Mouse (Mus musculus): ENCODE measurements around the gene Pygo1. TPM values are rescaled to one million over a fixed set of nuclear protein-coding genes. Genes with fewer than 3 reads are reported as not detected.

Pygo1 gene
- total RNA-seq, 1 experiment from 2014 or later: 3.4 TPM

- DNase-seq: peak; percentile 52
Observed at GRCm38 (mm10) chr9:72992576-72992975, 67.1 kb downstream of the Pygo1 start.

GRCm38 (mm10) chr9:72996167-72996566 is 70.7 kb downstream of the Pygo1 start:
- no peak for DNase-seq

GRCm38 (mm10) chr9:72996806-72997205 is 71.4 kb downstream of the Pygo1 start:
- DNase-seq: no peak

GRCm38 (mm10) chr9:73000487-73000886 is 75.0 kb downstream of the Pygo1 start:
- DNase-seq: no peak

GRCm38 (mm10) chr9:73001314-73002011 is 76.0 kb downstream of the Pygo1 start:
- no peak for DNase-seq

Other genes with a start within 250 kb of the Pygo1 start
- 0.22 and 0.45 TPM in 2 replicates for gene Prtg, start 118.8 kb upstream of the Pygo1 start, total RNA-seq (2021)
- gene Dyx1c1, start 33.1 kb downstream of the Pygo1 start, total RNA-seq (2021): 0.78 and 1.1 TPM in 2 replicates
- gene Gm44503, start 33.2 kb downstream of the Pygo1 start, total RNA-seq (2021): not detected in 2 replicates
- gene Ccpg1os, start 59.7 kb downstream of the Pygo1 start, total RNA-seq (2021): 11.6 and 13.3 TPM in 2 replicates
- 92.7 and 97.7 TPM in 2 replicates for gene Ccpg1, start 59.8 kb downstream of the Pygo1 start, total RNA-seq (2021)
- gene Pigb, start 114.7 kb downstream of the Pygo1 start, total RNA-seq (2021): 10.6 and 12.1 TPM in 2 replicates
- 27.4 and 28.0 TPM in 2 replicates for gene Rab27a, start 119.2 kb downstream of the Pygo1 start, total RNA-seq (2021)
- gene Khdc3, start 176.2 kb downstream of the Pygo1 start, total RNA-seq (2021): 0.19 and 1.1 TPM in 2 replicates
- not detected in 2 replicates for gene Gm20509, start 176.8 kb downstream of the Pygo1 start, total RNA-seq (2021)
- gene Rsl24d1, start 187.8 kb downstream of the Pygo1 start, total RNA-seq (2021): 59.3 and 64.6 TPM in 2 replicates

Data from adrenal gland, postnatal 14 days (tissue).